ENCODE assay signal across 9 mouse cellular contexts in genomic region chr9:47589832-47590231, GRCm38 (mm10). TPM values are rescaled to one million over a fixed set of nuclear protein-coding genes. Genes with fewer than 3 reads are reported as not detected.
DNase-seq lines count a peak whose midpoint lies in the region; ATAC-seq lines count a peak whose summit lies in the region.
"Had no signal": no experiment of that assay in that cellular context is flagged by ENCODE, and none has a peak within 500 bp of the region (broad histone marks: within the 10 kb centered on the region; RNA-seq: fewer than 3 reads in every experiment).

No protein-coding gene starts in this region.

- no peak overlapping the region for H3K4me3 ChIP-seq in midbrain, embryonic 13.5 days (replicated peaks)
- H3K4me3 ChIP-seq: heart, adult 2 months had no signal

- H3K4me1 ChIP-seq in midbrain, embryonic 13.5 days (replicated peaks): peaks cover 31% of the 10 kb centered on the region

- peak; percentile 32 to 50 for DNase-seq in cerebellum, postnatal 14 days
- DNase-seq in MEL-GATA-1-ER (ENCODE audit: extremely low read depth, low read depth): peak; percentile 84
- DNase-seq in heart, adult 9 months (ENCODE audit: low spot score in 2 of 2): peak; percentile 25 to 51
- peak; percentile 77 for DNase-seq in lung, postnatal 14 days
- no peak for DNase-seq in right cerebral cortex, postnatal 36 days (ENCODE audit: low spot score in 2 of 2)

- H3K36me3 ChIP-seq in midbrain, embryonic 13.5 days: no peaks in the 10 kb centered on the region

- ATAC-seq in cerebellum, adult (ENCODE audit: insufficient number of reproducible peaks, low FRiP score, low TSS enrichment): no peak
- ATAC-seq in midbrain, embryonic 13.5 days: no peak
- no peak for ATAC-seq in erythroid progenitor cell, adult 5-6 weeks (replicated peaks; ENCODE audit: low FRiP score, poor library complexity, severe bottlenecking)

- H3K27ac ChIP-seq in midbrain, embryonic 13.5 days: no peak overlapping the region
- H3K27ac ChIP-seq: heart, adult 2 months had no signal

- H3K9me3 ChIP-seq in midbrain, embryonic 13.5 days: no peaks in the 10 kb centered on the region

- no peaks in the 10 kb centered on the region for H3K27me3 ChIP-seq in midbrain, embryonic 13.5 days

- no peak overlapping the region for H3K4me2 ChIP-seq in midbrain, embryonic 13.5 days (replicated peaks)

- no peak overlapping the region for H3K9ac ChIP-seq in midbrain, embryonic 13.5 days (replicated peaks)

- WGBS in midbrain, embryonic 13.5 days: 85% methylated on average over 5 of the region's 5 CpGs

RNA-seq across cellular contexts. Expression of gene Cadm1, which starts 59.9 kb away (rescaled TPM):
- polyA plus RNA-seq in midbrain, embryonic 13.5 days (2015; fragmentation: Nextera tagmentation; extraction: Ambion mirVana): 138 and 156 TPM in 2 replicates
- 3.8 and 5.8 TPM in 2 replicates for total RNA-seq in erythroid progenitor cell, adult 5-6 weeks (2015; ENCODE audit: low replicate concordance)
- 0.83 and 1.7 TPM in 2 replicates for total RNA-seq in erythroid progenitor cell, adult 5-6 weeks (2017; ENCODE audit: low replicate concordance)

Comparison
In these comparisons a context has a peak if more than half of its experiments do, and no peak if none do; other contexts are left out.
1. DNase-seq: peak in cerebellum, postnatal 14 days (2 of 2), MEL-GATA-1-ER (single experiment), heart, adult 9 months (2 of 2) and lung, postnatal 14 days (single experiment); none in right cerebral cortex, postnatal 36 days (0 of 2).